Mouse (Mus musculus): ENCODE measurements around the gene Lce1e. TPM values are rescaled to one million over a fixed set of nuclear protein-coding genes. Genes with fewer than 3 reads are reported as not detected.
"Not testable (repeated sequence)": the region's sequence is repeated elsewhere in the genome, so short reads cannot be mapped to it uniquely, and the experiment has no call there.

Gene Lce1e
- total RNA-seq (2021): not detected
- long read RNA-seq, experiment 1: 0 reads
- long read RNA-seq, experiment 2: 0 reads

GRCm38 (mm10) chr3:92708974-92709373 is at the start of gene Lce1e:
Lce1e (minus strand) TSS chr3:92709074.
- DNase-seq (ENCODE audit: low spot score in 2 of 2): no peak

GRCm38 (mm10) chr3:92753197-92753596 is 44.3 kb upstream of the Lce1e start:
- no peak for DNase-seq (ENCODE audit: low spot score in 2 of 2)

GRCm38 (mm10) chr3:92752238-92752637 is 43.4 kb upstream of the Lce1e start, which contains the start of gene Lce1g:
Lce1g (minus strand) TSS chr3:92752338.
- DNase-seq (ENCODE audit: low spot score in 2 of 2): no peak

- DNase-seq (ENCODE audit: low spot score in 2 of 2): no peak
These were observed 30.1 kb upstream of the Lce1e start, which contains the start of gene Gm38119 for GRCm38 (mm10) chr3:92738996-92739395. Gm38119 (minus strand) TSS chr3:92739096.

GRCm38 (mm10) chr3:92722631-92723030 is 13.8 kb upstream of the Lce1e start:
- DNase-seq (ENCODE audit: low spot score in 2 of 2): no peak

GRCm38 (mm10) chr3:92720250-92720649 is 11.4 kb upstream of the Lce1e start, which contains the start of gene Lce1f:
Lce1f (minus strand) TSS chr3:92720350.
- DNase-seq (ENCODE audit: low spot score in 2 of 2): no peak

GRCm38 (mm10) chr3:92715122-92715521 is 6.2 kb upstream of the Lce1e start:
- no peak for DNase-seq (ENCODE audit: low spot score in 2 of 2)

- no peak for DNase-seq (ENCODE audit: low spot score in 2 of 2)
These were observed 14.3 kb downstream of the Lce1e start for GRCm38 (mm10) chr3:92694613-92695012.

GRCm38 (mm10) chr3:92691688-92692087 is 17.2 kb downstream of the Lce1e start:
- no peak for DNase-seq (ENCODE audit: low spot score in 2 of 2)

GRCm38 (mm10) chr3:92689154-92689553 is 19.7 kb downstream of the Lce1e start:
- DNase-seq (ENCODE audit: low spot score in 2 of 2): not testable (repeated sequence)

- DNase-seq (ENCODE audit: low spot score in 2 of 2): no peak
These were observed 21.8 kb downstream of the Lce1e start, which contains the start of gene Lce1d for GRCm38 (mm10) chr3:92687110-92687509. Lce1d (minus strand) TSS chr3:92687210.

GRCm38 (mm10) chr3:92678947-92679346 is 29.9 kb downstream of the Lce1e start, which contains the start of gene Lce1c:
Lce1c (plus strand) TSS chr3:92679247.
- no peak for DNase-seq (ENCODE audit: low spot score in 2 of 2)

- no peak for DNase-seq (ENCODE audit: low spot score in 2 of 2)
These were observed 38.7 kb downstream of the Lce1e start, which contains the start of gene Lce1a2 for GRCm38 (mm10) chr3:92670215-92670614. Lce1a2 (minus strand) TSS chr3:92670315.

Other genes starting within 250 kb of the Lce1e start
- gene Sprr1a, start 223.2 kb downstream of the Lce1e start, total RNA-seq (2021): under 1 TPM; 0.39 to 0.68 TPM
- gene Sprr4, start 208.6 kb downstream of the Lce1e start, total RNA-seq (2021): not detected
- not detected for gene 2310046K23Rik, start 174.6 kb downstream of the Lce1e start, total RNA-seq (2021)
- not detected for gene Ivl, start 135.3 kb downstream of the Lce1e start, total RNA-seq (2021)
- gene Smcp, start 120.1 kb downstream of the Lce1e start, total RNA-seq (2021): not detected
- gene 2210017I01Rik, start 101.6 kb downstream of the Lce1e start, total RNA-seq (2021): not detected
- gene Lce6a, start 87.4 kb downstream of the Lce1e start, total RNA-seq (2021): not detected
- not detected for gene Lce1a1, start 60.8 kb downstream of the Lce1e start, total RNA-seq (2021)
- not detected for gene Lce1b, start 52.1 kb downstream of the Lce1e start, total RNA-seq (2021)
- not detected for gene Lce1a2, start 38.8 kb downstream of the Lce1e start, total RNA-seq (2021)
- gene Lce1c, start 29.8 kb downstream of the Lce1e start, total RNA-seq (2021): not detected
- not detected for gene Lce1d, start 21.9 kb downstream of the Lce1e start, total RNA-seq (2021)
- not detected for gene Lce1f, start 11.3 kb upstream of the Lce1e start, total RNA-seq (2021)
- gene Gm38119, start 30.0 kb upstream of the Lce1e start, total RNA-seq (2021): not detected
- not detected for gene Lce1g, start 43.3 kb upstream of the Lce1e start, total RNA-seq (2021)
- not detected for gene Lce1h, start 56.0 kb upstream of the Lce1e start, total RNA-seq (2021)
- not detected for gene Lce1i, start 69.8 kb upstream of the Lce1e start, total RNA-seq (2021)
- not detected for gene Lce1j, start 81.4 kb upstream of the Lce1e start, total RNA-seq (2021)
- gene Lce1k, start 98.8 kb upstream of the Lce1e start, total RNA-seq (2021): not detected
- gene Kprp, start 118.2 kb upstream of the Lce1e start, total RNA-seq (2021): not detected
- not detected for gene Lce1l, start 142.2 kb upstream of the Lce1e start, total RNA-seq (2021)
- gene 2310050C09Rik, start 161.1 kb upstream of the Lce1e start, total RNA-seq (2021): not detected
- not detected for gene Lce3a, start 217.2 kb upstream of the Lce1e start, total RNA-seq (2021)
- gene Lce3b, start 223.9 kb upstream of the Lce1e start, total RNA-seq (2021): not detected
- gene Lce3c, start 235.4 kb upstream of the Lce1e start, total RNA-seq (2021): not detected
- gene Lce3d, start 248.3 kb upstream of the Lce1e start, total RNA-seq (2021): not detected